Mouse (Mus musculus) E14TG2a.4 (cell line): Measurements from ENCODE around the gene Akap13.

ENCODE experiments used
- CTCF ChIP-seq: conservative IDR thresholded peaks from 2 replicates; pipeline ENCODE4 v1.5.1; 2014; ENCODE audit warnings: low read length
- NANOG ChIP-seq: IDR thresholded peaks from 2 replicates; pipeline ENCODE4 v1.6.1; 2014; ENCODE audit warnings: borderline replicate concordance, low read length, mixed read lengths
- POU5F1 ChIP-seq: IDR thresholded peaks from 2 replicates; pipeline ENCODE4 v1.6.1; 2014; ENCODE audit warnings: low read length, borderline replicate concordance

DNA sequence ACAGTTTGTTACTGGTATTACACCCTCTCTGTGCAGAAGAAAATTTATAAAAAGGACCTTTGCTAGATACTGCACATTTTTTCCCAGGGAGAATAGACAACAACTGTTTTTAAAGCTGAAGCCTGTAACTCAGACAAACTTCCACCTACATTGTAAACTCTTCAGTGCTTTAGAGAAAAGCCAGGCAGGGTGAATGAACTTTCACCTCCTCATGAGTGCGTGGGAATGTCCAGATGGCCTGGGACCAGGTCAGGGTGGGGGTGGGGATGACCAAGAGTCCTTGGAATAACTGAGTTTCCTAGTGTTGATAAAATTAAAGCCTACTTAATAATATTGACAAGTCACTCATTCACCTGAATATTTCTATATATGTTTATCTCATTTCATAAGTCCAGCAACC is 213.1 kb downstream of the Akap13 start:
- TF ChIP-seq CTCF = no peak
- no peak for TF ChIP-seq POU5F1
- no peak for TF ChIP-seq NANOG
